Mouse (Mus musculus): ENCODE measurements around the gene Slc12a6. TPM values are rescaled to one million over a fixed set of nuclear protein-coding genes. Genes with fewer than 3 reads are reported as not detected.

Gene Slc12a6
- total and polyA plus RNA-seq, 2 experiments, result 5.2 to 12.9 TPM

- DNase-seq (ENCODE audit: extremely low read depth, low read depth, low spot score), result no peak
- Histone ChIP-seq H3K27ac (replicated peaks; ENCODE audit: insufficient read depth, low read depth, low read length) (no peak overlapping the region), H3K27me3 (ENCODE audit: control insufficient read depth, insufficient read depth, low read length) (no peaks in the 10 kb centered on the region), H3K36me3 (ENCODE audit: control insufficient read depth, insufficient read depth, low read length) (no peaks in the 10 kb centered on the region), H3K9ac (ENCODE audit: low read depth, low read length) (no peak overlapping the region), H3K4me1 (ENCODE audit: control insufficient read depth, insufficient read depth, low read length) (peaks cover 2% of the 10 kb centered on the region; the same call in 1 of the 2 replicates), H3K4me3 (ENCODE audit: insufficient read depth, low read depth, low read length) (no peak overlapping the region), H3K79me2 (ENCODE audit: control insufficient read depth, insufficient read depth, low read length) (no peaks in the 10 kb centered on the region)
- WGBS, result 86% methylated on average over 14 of the region's 14 CpGs
- TF ChIP-seq POLR2A (IDR thresholded peaks at IDR 0.05; ENCODE audit: extremely low read depth, insufficient read depth, low read length) (no peak), CTCF (IDR thresholded peaks at IDR 0.05; ENCODE audit: low read depth, low read length) (no peak)
Measured at GRCm38 (mm10) chr2:112241787-112242186, 23.8 kb upstream of the Slc12a6 start.

GRCm38 (mm10) chr2:112245307-112245706 lies 20.3 kb upstream of the Slc12a6 start:
- H3K27ac ChIP-seq (replicated peaks; ENCODE audit: insufficient read depth, low read depth, low read length), result no peak overlapping the region
- TF ChIP-seq CTCF (IDR thresholded peaks at IDR 0.05; ENCODE audit: low read depth, low read length) (no peak), POLR2A (IDR thresholded peaks at IDR 0.05; ENCODE audit: extremely low read depth, insufficient read depth, low read length) (no peak)
- H3K4me3 ChIP-seq (ENCODE audit: insufficient read depth, low read depth, low read length), result no peak overlapping the region

GRCm38 (mm10) chr2:112246193-112246592 lies 19.4 kb upstream of the Slc12a6 start:
- 89% methylated on average over 6 of the region's 6 CpGs for WGBS

More at GRCm38 (mm10) chr2:112245307-112245706, 20.3 kb upstream of the Slc12a6 start:
- WGBS, result 85% methylated on average over 5 of the region's 5 CpGs
- no peaks in the 10 kb centered on the region for H3K4me1 ChIP-seq (ENCODE audit: control insufficient read depth, insufficient read depth, low read length)
- no peak overlapping the region for H3K9ac ChIP-seq (ENCODE audit: low read depth, low read length)
- no peaks in the 10 kb centered on the region for H3K27me3 ChIP-seq (ENCODE audit: control insufficient read depth, insufficient read depth, low read length)
- DNase-seq (ENCODE audit: extremely low read depth, low read depth, low spot score), result no peak
- no peaks in the 10 kb centered on the region for H3K79me2 ChIP-seq (ENCODE audit: control insufficient read depth, insufficient read depth, low read length)
- no peaks in the 10 kb centered on the region for H3K36me3 ChIP-seq (ENCODE audit: control insufficient read depth, insufficient read depth, low read length)

GRCm38 (mm10) chr2:112247323-112247722 lies 18.3 kb upstream of the Slc12a6 start:
- TF ChIP-seq CTCF (IDR thresholded peaks at IDR 0.05; ENCODE audit: low read depth, low read length) (no peak), POLR2A (IDR thresholded peaks at IDR 0.05; ENCODE audit: extremely low read depth, insufficient read depth, low read length) (no peak)
- H3K36me3 ChIP-seq (ENCODE audit: control insufficient read depth, insufficient read depth, low read length), result no peaks in the 10 kb centered on the region
- 76% methylated on average over 10 of the region's 10 CpGs for WGBS
- no peaks in the 10 kb centered on the region for H3K27me3 ChIP-seq (ENCODE audit: control insufficient read depth, insufficient read depth, low read length)
- no peaks in the 10 kb centered on the region for H3K4me1 ChIP-seq (ENCODE audit: control insufficient read depth, insufficient read depth, low read length)
- no peak overlapping the region for H3K4me3 ChIP-seq (ENCODE audit: insufficient read depth, low read depth, low read length)
- no peak for DNase-seq (ENCODE audit: extremely low read depth, low read depth, low spot score)
- no peak overlapping the region for H3K27ac ChIP-seq (replicated peaks; ENCODE audit: insufficient read depth, low read depth, low read length)
- H3K9ac ChIP-seq (ENCODE audit: low read depth, low read length), result no peak overlapping the region
- no peaks in the 10 kb centered on the region for H3K79me2 ChIP-seq (ENCODE audit: control insufficient read depth, insufficient read depth, low read length)

More at GRCm38 (mm10) chr2:112246193-112246592, 19.4 kb upstream of the Slc12a6 start:
- Histone ChIP-seq H3K27me3 (ENCODE audit: control insufficient read depth, insufficient read depth, low read length) (no peaks in the 10 kb centered on the region), H3K27ac (replicated peaks; ENCODE audit: insufficient read depth, low read depth, low read length) (no peak overlapping the region), H3K4me3 (ENCODE audit: insufficient read depth, low read depth, low read length) (no peak overlapping the region), H3K9ac (ENCODE audit: low read depth, low read length) (no peak overlapping the region), H3K79me2 (ENCODE audit: control insufficient read depth, insufficient read depth, low read length) (no peaks in the 10 kb centered on the region), H3K36me3 (ENCODE audit: control insufficient read depth, insufficient read depth, low read length) (no peaks in the 10 kb centered on the region), H3K4me1 (ENCODE audit: control insufficient read depth, insufficient read depth, low read length) (no peaks in the 10 kb centered on the region)
- TF ChIP-seq POLR2A (IDR thresholded peaks at IDR 0.05; ENCODE audit: extremely low read depth, insufficient read depth, low read length), result no peak
- no peak for TF ChIP-seq CTCF (IDR thresholded peaks at IDR 0.05; ENCODE audit: low read depth, low read length)
- DNase-seq (ENCODE audit: extremely low read depth, low read depth, low spot score), result no peak

- WGBS, result 86% methylated on average over 10 of the region's 10 CpGs
- no peak overlapping the region for H3K9ac ChIP-seq (ENCODE audit: low read depth, low read length)
- H3K4me3 ChIP-seq (ENCODE audit: insufficient read depth, low read depth, low read length), result no peak overlapping the region
- H3K79me2 ChIP-seq (ENCODE audit: control insufficient read depth, insufficient read depth, low read length), result no peaks in the 10 kb centered on the region
- H3K4me1 ChIP-seq (ENCODE audit: control insufficient read depth, insufficient read depth, low read length), result no peaks in the 10 kb centered on the region
- no peak for TF ChIP-seq POLR2A (IDR thresholded peaks at IDR 0.05; ENCODE audit: extremely low read depth, insufficient read depth, low read length)
- no peak for TF ChIP-seq CTCF (IDR thresholded peaks at IDR 0.05; ENCODE audit: low read depth, low read length)
- no peaks in the 10 kb centered on the region for H3K27me3 ChIP-seq (ENCODE audit: control insufficient read depth, insufficient read depth, low read length)
- no peaks in the 10 kb centered on the region for H3K36me3 ChIP-seq (ENCODE audit: control insufficient read depth, insufficient read depth, low read length)
- no peak for DNase-seq (ENCODE audit: extremely low read depth, low read depth, low spot score)
- H3K27ac ChIP-seq (replicated peaks; ENCODE audit: insufficient read depth, low read depth, low read length), result no peak overlapping the region
Measured at GRCm38 (mm10) chr2:112249780-112250453, 15.7 kb upstream of the Slc12a6 start.
